Mouse (Mus musculus) fibroblast of lung, adult 2 months (primary cell): ENCODE measurements around the gene Hjurp.

Source experiments
- DNase-seq: peaks from one replicate; pipeline ENCODE4 v3.0.0-alpha.2; 2011; ENCODE audit warnings: low read depth

The Hjurp gene

DNA sequence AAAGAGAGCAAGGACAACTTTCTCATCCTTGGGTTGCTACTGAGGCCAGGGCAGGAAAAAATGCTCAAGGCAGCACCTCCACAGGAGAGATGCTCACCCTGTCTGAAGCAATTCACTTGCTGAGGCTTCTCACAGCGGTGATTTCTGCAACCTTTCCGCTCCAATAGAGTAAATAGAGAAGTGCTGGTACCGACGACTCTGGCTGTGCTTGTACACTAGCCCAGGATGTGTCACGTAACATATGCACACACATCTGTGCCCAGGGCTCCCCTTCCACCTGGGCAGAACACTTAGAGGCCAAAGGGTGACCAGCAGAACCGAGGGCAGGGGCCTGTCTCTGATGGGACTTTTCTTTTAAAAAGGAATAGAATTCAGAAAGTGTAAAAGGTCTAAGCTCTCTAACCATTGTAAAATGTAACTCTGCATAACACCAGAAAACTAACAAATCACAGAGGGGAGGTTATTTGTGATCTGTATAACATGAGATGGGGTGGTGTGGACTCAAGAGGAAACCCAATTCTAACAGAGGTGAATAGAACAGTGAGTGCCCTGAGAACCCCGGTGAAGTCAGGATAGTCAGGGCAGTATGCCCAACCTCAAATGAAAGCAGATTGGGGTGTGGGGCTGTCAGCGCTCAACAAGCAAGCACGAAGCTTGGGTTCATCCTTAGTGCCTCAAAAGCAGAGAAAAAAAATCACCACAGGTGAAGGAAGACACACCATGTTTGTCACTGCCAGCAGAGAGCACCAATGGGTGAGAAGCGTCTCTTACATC lies 16.6 kb downstream of the Hjurp start:
- DNase-seq, result no peak

- DNase-seq, result no peak
Measured at GRCm38 (mm10) chr1:88260114-88260513, 17.3 kb downstream of the Hjurp start.

DNA sequence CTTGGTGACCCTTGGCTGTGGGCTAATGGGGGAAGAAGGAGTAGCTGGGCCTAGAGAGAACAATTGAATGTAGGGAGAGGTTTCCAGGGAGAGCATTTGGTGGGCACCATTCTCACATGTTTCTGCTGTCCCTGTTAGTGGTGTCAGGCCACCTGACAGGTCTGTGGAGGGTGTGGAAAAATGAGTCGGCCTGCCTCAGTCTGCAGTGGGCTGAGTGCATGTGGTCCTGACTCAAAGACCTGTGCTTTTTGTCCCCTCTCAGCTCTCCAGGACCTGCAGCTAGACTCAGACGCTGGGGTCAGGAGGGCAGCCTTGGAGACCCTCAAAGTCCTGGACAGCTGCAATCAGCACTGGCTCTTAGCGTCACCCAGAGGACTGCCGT lies 17.8 kb downstream of the Hjurp start:
- no peak for DNase-seq

DNA sequence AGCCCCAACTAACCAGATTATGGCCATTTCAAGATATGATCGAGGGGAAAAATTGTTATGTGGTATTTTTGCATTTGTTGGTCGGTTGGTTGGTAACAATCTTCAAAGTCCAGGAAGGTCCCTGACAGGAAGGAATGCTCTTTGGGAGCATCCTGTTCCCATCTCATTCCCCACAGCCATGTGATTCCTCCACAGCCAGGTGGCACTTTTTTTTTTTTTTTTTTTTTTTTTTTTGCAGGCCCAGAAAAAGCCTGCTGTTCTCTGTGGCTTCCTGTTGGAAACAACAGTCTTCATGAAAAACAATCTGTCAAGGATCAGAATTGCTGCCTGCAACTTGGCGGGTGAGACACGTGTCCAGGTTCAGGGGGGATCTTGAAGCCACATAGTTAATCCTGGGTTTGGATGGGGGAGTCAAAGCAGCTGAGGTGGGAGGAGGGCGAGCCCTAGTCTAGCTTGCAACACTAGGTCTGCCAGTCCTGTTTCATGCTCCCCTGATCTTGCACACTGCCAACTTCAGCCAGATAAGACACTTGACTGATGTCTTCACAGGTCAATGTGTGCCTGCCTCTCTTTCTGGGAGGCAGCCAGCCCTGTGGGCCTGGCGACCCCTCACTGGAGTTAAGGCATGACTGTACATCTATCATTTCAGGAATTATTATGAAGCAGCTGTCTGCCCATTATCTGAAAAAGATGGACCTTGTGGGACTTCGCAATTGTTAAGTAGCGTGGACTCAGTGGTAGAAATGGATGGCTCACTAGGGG lies 18.4 kb downstream of the Hjurp start:
- no peak for DNase-seq

- no peak for DNase-seq
Measured at GRCm38 (mm10) chr1:88258361-88258760, 19.1 kb downstream of the Hjurp start.

DNA sequence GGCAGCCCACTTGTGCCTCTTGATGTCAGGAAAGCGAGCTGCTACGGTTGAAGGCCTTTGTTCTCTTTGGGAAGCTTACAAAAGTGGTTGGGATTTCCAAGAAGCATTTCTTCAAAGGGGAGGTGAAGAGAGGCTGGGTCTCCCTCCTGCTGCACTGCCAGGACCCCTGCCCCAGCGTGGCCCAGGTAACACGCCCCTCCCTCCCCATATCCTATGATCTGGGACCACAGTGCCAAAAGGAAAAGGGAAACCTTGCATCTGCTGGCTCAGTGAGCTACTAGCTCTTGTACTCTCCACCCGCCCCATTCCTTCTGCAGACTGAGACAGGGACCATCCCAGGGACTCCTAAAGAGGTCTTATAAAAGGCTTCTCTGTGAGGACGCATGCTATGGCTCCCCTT lies 19.8 kb downstream of the Hjurp start:
- DNase-seq, result no peak

DNA sequence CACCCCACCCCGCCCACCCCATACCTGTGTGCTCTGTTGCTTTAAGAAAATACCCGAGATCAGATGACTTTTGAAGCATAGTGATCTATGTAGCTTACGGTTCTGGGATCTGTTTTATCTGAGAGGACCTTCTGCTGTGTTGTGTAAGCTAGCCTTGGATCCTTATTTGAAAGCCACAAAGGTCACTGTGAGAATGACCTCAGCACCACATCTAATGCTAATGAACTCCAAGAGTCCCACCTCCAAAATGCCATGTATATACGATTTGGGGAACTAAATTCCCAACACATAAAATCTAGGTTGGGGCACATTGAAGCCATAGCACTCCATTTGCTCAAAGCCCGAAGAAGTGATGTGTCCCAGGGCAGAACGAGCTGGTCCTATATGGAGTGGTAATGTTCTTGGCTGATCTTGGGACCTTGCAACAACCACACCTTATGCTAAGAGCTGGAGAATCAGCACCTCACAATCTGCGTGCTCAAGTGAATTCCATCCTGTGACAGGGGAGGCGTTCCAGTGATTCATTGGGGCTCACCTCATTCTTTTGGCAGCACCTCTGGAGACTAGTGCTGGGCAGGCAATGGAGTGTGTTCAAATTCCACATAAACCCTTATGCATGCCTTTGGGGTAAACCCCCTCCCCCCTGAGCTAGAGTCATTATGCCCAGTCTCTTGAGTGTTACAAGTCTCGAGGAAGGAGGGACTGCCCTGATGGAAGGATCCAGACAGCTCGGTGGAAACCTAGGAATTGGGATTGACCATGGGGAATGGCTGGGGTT lies 20.4 kb downstream of the Hjurp start:
- DNase-seq, result no peak

DNA sequence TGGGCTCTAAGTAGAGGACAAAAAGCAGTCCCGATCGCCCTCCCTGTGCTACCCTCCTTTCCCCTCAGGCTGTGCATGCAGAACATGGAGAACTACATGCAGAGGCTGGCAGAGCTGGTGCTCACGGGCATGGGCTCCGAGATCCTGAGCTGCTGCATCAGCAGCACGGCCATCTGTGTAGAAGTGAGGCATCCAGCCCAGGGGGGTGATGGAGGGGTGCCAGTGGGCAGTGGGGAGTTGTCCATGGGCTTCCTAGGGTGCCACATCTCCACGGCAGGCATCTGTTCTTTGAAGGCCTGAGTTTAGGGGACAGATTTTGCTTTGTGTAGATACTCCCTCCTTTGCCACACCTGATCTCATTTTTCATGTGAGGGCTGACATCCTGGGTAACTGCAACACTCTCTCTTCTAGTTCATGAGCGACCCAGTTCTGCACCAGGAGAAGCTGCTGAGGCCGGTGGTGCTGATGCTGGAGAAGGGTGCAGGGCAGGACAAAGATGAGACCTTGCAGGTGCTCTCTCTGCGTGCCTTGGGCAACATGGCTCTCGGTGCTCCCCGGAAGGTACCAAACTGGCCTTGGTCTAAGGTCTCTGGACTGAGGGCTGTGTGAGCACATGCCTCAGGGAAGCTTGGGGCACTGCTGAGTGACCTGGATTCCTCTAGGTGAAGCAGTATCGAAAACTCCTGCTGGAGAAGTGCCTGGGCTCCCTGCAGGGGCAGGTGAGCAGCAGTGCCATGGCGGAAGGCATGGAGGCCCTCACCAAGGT lies 21.3 kb downstream of the Hjurp start:
- no peak for DNase-seq

GRCm38 (mm10) chr1:88255466-88255857 lies 22.0 kb downstream of the Hjurp start:
- no peak for DNase-seq

GRCm38 (mm10) chr1:88254793-88255465 lies 22.5 kb downstream of the Hjurp start:
- no peak for DNase-seq

DNA sequence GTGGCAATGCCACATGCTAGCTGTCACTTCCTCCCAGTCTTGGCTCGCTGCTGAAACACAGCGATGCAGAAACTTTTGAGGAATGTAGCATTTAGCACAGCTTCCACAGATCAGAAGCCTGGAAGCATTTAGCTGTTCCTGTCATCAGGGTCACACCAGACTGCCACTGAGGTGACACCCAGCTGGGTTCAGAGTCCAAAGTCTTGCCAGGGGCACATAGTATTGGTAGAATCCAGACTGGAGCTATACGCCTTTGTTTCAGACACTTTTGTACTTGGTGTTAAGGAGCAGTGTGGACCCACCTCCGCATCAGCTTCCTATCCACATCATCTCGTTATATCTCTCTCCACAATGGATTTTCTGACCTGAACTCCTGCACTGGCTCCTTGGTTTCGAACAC lies 23.9 kb downstream of the Hjurp start:
- DNase-seq, result no peak

DNA sequence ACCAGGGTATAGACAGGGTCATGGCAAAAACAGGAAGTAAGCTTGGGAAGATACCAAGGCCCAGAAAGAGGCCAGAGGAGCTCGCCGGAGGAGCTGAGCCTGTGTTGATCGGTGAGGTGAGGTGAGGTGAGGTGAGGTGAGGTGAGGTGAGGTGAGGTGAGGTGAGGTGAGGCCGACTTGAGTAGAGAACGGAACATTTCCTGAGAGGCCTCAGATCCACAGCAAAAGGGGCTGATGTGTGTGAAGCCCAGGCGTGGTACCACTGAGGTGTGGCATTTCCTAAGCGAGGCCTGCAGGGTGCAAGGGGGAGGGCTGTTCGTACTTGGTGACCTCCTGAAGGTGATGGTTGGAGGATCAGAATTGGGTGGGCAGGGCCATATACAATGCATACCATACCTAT lies 24.3 kb downstream of the Hjurp start:
- no peak for DNase-seq

DNA sequence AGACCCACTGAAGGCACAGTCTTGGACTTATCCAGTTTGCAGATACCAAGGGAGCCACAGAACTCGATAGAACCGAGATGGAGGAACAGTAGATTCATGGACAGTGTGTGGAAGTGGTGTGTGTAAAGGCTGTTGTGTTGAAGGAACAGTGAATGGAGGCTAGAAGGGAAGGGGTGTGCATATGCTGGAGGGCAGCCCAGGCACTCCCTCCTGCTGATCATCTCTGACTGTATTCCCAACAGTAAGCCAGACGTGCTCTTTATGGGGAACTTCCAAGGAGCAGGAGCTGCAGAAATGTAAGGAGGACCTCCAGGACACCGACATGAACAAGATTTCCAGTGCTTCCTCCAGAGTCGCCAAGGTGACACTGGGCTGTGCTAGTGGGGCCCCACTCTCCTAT lies 27.4 kb downstream of the Hjurp start:
- no peak for DNase-seq

DNA sequence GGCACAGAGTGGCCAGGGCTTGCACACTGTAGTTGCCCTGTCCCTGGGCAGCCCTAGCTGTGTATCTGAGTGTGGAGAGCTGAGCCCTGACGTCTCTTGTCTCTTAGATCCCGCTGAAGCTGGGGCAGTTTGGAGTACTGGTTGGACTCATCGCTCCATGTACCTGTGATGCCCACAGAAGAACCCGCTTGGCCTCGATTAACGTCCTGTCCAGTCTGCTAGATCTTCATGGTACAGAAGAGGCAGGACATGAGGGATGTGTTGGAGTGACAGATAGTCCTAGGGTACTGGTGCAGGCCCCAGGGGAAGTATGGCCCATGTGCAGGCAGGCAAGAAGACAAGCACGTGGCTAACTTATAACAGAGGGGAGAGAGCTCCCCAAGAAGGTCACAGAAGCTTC lies 27.8 kb downstream of the Hjurp start:
- DNase-seq, result no peak

GRCm38 (mm10) chr1:88248658-88249057 lies 28.8 kb downstream of the Hjurp start:
- DNase-seq, result no peak

DNA sequence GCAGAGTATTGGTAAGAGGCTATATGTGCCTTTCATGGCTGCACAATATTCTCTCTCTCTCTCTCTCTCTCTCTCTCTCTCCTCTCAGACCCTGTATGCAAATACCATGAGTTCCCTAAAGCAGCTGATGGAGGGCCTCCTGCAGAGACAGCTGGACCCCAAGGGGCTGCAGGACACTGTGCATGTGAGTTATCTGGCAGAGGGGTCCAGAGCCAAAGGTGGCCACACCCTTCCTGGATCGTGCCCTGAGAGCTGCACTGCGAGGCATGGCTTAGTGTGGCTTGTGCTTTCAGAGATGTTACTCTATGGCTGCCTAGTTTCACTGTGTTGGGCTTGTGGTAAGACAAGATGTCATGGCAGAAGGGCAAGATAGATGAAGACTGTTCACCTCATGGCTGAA lies 29.8 kb downstream of the Hjurp start:
- no peak for DNase-seq

DNA sequence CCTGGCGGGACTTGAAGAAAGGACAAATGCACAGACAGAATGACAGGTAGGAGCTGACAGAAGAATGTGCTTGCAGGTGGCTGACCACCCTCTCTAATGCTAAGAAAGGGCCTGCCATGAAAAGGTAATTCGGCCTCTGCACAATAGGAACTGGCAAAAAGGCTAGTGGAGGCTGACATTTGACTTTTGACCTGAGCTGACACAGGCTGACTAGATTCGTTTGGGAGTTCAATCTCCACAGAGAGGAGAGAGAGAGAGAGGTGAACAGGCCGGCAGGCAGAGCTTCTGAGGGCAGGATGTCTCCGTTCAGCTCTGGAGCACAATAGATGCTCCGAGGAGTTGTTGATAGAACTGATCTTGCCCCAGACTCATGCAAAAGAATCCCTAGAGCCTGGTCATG lies 31.0 kb downstream of the Hjurp start:
- DNase-seq, result no peak

DNA sequence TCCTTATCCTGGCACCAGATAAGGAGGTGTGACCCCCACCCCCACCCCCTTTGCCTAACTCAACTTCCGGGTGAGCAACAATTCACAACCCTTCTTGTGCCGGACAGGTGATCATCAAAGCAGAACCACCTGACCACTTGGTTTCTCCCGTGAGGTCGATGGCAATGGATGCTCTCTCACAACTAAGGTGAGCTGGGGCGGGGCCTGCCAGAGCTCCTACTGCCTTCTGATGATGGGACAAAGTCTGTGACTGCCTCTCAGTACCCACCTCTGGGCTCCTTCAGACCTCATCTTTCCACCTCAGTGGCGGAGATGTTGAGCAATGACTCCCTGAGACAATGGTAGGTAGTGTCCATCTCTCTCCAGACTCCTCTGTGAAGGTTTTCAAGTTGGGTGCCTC lies 31.6 kb downstream of the Hjurp start:
- DNase-seq, result no peak

DNA sequence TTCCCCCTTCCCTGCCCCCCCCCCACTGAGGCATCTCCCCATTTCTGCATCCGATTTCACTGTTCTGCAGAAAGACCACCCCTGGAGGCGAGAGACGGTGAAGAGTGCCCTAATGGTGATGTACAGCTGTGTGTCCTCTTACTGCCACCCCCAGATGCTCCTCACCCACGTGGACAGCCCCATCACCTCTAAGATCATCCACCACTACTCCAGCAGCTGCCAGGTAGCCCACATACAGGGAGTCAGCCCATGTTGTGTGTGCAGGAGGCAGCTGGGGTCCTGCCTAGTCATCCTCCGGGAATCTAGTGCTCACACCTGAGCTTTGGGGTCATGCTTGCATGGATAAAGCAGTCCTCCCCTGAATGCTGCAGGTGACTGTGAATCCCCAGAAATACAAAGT lies 33.6 kb downstream of the Hjurp start:
- no peak for DNase-seq

GRCm38 (mm10) chr1:88240579-88240978 lies 36.9 kb downstream of the Hjurp start:
- no peak for DNase-seq

DNA sequence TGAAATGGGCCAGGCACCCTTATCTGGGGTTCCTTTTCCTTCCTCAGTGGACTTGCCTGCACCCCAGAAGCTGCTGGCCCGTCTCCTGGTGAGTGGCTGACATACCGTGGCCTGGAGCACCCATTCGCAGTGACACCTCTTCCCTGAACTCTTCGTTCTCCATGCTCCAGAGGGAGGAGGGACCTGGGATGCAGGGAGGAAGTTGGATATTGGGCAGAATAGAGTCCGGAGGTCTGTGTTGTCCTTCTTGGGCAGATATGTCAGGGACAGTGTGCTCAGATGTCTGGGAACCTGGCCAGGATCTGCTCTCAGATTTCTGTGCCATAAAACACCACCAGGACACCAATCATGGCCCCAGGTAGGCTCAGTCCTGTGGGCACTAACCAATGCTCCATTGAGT lies 37.4 kb downstream of the Hjurp start:
- DNase-seq, result no peak

GRCm38 (mm10) chr1:88238771-88239170 lies 38.7 kb downstream of the Hjurp start:
- no peak for DNase-seq
